Mouse (Mus musculus): ENCODE measurements around the gene Cntnap2.

GRCm38 (mm10) chr6:46031821-46032594, 972.9 kb downstream of the Cntnap2 start:
- no peak for TF ChIP-seq CTCF (IDR thresholded peaks at IDR 0.05; ENCODE audit: low read depth, low read length)
- no peak for TF ChIP-seq POLR2A (IDR thresholded peaks at IDR 0.05; ENCODE audit: borderline replicate concordance, low read depth, low read length)
